Mouse (Mus musculus) 3134 (cell line): ENCODE measurements around the gene Morn3.
"Not testable (repeated sequence)": the region's sequence is repeated elsewhere in the genome, so short reads cannot be mapped to it uniquely, and the experiment has no call there.

Experiments used
- DNase-seq: peaks from one replicate; pipeline ENCODE4 v3.0.0-alpha.2; 2011; ENCODE audit warnings: low spot score; ENCODE audit not compliant: insufficient read length; ENCODE audit errors: extremely low read depth

The Morn3 gene

GRCm38 (mm10) chr5:123046916-123047315 lies at the start of gene Morn3:
Morn3 (minus strand) TSS chr5:123047016.
- no peak for DNase-seq

- DNase-seq, result no peak
Measured at GRCm38 (mm10) chr5:123096299-123096698, 49.5 kb upstream of the Morn3 start.

- no peak for DNase-seq
Measured at GRCm38 (mm10) chr5:123094238-123094991, 47.6 kb upstream of the Morn3 start.

GRCm38 (mm10) chr5:123093077-123093633 lies 46.3 kb upstream of the Morn3 start:
- no peak for DNase-seq

DNA sequence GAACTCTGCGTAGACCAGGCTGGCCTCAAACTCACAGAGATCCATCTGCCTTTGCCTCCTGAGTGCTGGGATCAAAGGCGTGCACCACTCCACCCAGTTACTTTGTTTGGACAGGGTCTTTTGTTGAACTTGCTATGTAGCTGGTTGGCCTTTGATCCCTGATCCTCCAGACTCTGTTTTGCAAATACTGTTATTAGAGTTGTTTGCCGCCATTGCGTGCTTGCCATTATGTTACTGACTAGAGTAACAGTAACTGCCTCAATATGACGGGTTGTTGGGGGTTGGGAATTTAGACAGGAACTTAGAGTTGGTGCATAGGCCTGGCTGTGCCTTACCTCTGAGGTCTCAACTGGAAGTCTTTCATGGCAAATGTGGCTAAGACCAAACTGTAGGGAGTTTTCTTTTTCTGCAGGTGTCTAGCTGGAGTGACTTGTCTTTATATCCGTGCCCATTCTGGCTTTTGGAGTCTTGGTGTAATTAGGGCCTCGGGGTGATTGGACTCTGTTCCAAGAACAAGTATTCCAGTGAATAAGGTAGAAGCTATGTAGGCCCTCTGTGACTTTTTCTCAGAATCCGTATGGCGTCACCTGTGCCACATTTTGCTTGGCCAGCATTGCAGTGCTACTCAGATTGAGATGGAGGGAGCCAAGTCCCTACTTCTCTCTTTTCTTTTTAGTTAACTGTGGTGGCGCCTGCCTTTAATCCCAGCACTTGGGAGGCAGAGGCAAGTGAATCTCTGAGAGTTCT lies 43.9 kb upstream of the Morn3 start:
- DNase-seq, result no peak

- no peak for DNase-seq
Measured at GRCm38 (mm10) chr5:123088784-123089183, 42.0 kb upstream of the Morn3 start.

DNA sequence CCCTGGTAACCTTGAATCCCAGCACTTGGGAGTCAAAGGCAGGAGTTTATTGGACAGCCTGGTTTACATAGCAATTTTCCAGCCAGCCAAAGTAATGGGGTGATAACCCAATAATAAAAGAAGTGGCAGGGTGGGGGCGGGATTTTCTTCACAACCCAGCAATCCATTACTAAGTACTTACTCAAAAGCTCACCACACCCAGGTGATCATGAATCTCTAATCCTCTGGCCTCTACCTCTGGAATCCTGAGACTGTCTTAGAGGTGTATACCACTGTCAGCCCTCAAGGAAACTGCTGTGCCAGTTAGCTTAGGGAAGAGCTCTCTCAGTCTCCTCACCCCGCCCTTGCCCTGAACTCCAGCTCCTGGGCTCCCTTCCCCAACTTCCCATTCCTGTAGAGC lies 39.7 kb upstream of the Morn3 start:
- DNase-seq, result no peak

DNA sequence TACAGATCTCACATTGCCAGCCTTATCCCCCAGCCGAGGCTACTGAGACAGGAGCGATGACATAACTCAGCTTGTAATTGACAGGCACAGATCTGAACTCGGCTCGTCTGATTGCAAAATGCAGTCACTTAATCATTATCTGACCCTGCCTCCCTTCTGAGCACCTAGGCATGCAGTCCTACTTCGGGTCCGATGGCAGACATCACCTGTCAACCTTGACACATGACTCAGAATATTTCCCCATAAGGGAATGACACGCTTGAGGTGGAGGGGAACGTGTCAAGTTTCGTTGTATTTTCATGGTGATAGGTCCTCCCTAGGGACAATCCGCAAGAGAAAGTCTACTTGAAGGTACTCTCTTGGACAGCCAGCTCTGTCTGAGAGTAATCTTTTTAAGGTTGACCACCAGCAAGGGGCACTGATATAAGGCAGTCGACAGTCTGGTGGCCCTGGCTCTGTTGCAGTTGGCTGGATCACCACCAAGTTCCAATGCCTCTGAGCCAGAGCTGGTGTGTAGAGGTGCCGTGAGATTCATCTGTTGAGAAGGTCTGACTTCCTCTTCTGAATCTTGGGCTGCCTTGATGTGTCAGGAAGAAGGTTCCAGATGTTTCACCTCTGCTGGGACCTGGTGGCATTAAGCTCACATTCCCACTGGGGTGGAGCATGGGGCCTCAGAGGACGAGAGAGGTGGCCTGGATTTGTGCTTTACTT lies 36.7 kb upstream of the Morn3 start:
- no peak for DNase-seq

DNA sequence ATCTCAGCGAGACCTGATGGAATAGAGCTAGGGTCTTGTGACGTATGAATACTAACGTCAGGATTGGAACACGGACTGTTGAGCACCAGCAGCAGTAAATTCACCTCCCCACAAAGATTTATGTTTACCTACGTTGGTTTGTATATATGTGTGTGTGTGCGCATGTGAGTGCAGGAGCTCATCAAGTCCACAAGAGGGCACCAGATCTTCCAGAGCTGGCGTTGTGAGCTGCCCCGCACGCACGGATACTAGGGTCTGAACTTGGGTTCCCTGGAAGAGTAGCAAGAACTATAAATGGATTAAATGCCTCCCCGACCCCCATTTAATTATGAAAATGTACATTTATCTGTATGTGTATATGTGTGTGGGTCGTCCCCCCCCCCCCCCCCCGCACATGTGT lies 33.7 kb upstream of the Morn3 start:
- no peak for DNase-seq

DNA sequence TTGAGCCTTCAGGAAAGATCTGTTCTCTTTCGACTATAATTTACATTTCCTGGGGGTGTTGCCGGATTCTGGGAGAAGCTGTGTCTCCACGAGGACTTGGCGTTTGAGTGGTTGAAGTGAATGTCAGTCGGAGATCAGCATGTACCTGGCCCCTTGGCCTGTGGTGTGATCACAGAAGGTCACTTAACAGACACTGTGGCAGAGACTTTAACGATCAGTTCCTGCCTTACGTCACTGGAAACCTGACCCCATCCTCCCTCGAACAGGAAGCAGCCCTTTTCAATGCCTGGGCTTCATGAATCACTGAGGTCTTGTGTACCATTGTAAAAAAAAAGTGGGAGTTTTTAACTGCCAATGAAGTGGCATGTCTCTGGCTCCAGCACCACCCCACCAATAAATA lies 33.2 kb upstream of the Morn3 start:
- no peak for DNase-seq

DNA sequence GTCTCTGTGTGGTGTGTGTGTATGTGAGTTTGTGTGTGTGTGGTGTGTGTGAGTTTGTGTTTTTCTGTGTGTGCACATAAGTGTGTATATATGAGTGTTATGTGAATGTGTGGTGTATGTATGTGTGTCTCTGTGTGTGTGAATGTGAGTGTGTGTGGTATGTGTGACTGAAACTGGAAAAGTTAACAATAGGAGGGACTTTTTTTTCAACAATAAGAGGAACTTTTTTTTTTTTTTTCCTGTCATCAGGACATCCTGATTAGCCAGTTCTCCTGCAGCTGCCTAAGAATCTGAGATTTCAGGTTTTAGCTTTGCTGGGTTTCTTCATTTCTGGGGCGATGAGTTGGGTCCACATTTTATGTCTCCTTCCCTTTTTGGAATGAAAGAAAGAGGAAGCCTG lies 32.8 kb upstream of the Morn3 start:
- DNase-seq, result no peak

DNA sequence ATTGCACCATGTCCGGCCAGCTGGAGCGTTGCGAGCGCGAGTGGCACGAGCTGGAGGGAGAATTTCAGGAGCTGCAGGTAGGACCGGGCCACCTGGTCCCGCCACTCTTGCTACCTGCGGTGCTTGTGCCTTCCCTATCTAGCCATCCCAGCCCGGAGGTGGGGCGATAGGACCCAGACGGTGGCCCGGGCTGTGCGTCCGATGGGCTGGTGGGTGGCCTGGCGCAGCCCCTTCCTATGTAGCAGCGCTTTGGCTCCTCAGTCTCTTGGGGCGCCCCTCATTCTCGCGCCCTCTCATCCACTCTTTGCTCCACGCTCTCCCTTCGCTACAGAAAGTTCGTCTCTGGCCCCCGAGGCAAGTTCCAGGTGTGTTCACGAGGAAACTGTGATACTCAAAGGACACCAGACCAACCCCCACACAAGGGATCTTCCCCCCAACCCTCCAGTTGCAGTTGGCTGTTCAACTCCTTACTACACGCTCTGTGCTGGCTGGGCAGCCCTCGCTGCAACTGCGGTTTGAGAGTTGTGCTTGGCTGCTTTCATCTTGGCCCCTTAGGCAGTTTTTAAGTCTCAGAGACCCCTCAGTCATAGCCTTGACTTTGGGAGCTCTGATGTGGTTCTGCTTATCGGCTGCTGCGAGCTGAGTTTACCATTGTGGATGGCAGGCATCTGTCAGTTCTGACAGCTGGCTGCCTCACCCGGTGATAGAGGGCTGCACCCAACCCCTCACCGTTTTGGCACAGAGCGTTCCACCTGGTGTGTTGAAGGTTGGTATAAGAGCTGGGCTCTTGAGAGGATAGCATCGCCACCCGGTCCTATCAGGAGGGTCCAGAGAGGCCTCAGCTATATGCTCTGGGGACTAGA lies 29.8 kb upstream of the Morn3 start:
- DNase-seq, result no peak

DNA sequence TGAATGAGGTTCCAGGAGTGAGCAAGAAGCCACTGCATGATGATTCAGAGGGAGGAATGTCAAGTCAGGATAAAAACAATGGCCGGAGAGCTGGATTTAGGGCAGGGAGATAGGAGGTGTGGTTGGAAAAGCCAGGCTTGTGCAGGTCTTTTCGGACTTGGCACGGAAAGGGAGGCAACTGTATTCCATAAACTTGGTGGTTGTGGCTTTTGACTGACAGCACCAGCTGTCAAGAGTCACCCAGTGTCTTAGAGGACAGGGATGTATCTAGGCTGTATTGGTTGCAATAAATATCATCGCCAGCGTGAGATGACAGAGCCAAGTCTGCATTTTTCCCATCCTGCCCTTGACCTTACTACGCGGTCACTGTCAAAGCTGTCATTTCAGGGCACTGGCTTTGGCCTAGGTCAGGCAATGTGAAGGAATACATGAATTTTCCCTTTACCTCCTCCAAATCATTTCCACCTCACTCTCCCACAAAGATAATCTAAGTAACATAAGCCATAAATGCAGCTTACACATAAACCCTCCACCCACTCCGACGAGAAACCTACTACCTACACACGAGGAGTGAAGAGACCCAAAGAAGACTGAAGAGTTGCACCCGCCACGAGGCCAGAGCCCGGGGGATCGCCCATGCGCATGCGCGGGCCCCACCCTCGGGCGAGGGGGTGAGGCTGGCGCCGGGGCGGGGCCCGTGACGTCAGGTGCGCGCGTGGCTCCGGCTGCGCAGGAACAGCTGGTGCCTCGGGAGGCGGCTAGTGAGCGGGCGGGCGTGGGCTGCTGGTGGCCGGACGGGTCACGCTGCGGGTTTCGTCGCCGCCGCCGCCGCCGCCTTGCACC lies 29.0 kb upstream of the Morn3 start:
- DNase-seq, result peak; percentile 93

DNA sequence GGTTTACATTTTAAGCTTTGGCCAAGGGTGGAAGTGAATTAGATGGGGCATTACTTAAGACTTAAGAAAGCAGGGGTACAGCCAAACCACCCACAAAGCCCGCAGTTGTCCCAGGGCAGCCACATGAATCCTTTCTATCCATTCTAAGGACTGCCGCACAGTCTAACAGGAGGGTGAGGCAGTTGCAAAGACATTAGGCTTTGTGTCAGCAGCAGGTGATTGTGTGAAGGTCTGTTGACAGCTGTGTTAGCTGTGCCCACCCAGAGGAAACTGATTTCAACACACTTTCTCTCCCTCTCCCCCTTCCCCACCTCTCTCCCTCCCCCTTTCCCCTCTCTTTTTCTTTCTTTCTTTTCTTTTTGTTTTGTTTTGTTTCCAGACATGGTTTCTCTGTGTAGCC lies 21.9 kb upstream of the Morn3 start:
- DNase-seq, result no peak

GRCm38 (mm10) chr5:123068115-123068514 lies 21.3 kb upstream of the Morn3 start, which contains the start of gene Tmem120b:
Tmem120b (plus strand) TSS chr5:123068415.
- no peak for DNase-seq

DNA sequence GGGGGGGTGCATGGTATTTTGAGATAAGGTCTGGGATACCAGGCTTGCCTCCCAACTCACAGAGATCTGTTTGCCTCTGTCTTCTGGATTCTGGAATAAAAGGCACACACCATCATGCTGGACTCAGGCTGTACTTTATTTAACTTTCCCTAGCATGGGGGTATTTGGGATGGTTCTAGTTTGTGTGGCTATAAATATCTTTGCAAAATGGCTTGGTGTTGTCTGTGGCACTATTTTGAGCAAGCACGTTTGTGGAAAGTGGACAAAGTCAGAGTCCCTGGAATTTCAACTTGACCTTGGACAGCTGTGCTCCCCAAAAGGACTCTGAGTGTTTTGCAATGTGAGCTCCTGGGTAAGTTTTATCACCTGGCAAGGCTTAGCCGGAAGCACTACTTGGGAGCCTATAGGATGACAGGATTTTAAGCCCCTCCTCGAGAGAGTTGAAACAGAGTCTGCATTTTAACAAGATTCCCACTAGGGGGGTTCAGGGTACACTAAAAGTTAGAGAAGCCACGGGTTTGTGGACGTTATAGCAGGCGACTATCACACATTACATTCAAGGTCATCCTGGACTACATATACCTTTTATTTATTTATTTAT lies 20.7 kb upstream of the Morn3 start:
- no peak for DNase-seq

DNA sequence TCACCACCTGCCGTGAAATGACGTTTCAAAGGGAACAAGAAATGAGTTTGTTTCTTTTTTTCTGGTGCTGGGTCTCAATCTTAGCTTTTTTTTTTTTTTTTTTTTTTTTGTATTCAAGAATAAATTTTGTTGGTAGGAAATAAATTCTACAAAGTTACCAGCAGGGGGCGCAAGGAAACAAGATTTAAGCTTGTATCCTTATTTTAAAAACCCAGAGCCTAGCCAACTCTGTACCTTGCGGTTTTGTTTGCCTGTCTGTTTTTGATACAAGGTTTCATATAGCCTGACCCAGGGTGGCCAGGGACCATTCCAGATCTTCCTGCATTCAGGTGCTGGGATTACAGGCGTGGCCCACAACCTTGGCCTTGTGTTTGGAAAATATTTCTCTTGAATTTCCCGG lies 17.4 kb upstream of the Morn3 start:
- DNase-seq, result peak; percentile 42

DNA sequence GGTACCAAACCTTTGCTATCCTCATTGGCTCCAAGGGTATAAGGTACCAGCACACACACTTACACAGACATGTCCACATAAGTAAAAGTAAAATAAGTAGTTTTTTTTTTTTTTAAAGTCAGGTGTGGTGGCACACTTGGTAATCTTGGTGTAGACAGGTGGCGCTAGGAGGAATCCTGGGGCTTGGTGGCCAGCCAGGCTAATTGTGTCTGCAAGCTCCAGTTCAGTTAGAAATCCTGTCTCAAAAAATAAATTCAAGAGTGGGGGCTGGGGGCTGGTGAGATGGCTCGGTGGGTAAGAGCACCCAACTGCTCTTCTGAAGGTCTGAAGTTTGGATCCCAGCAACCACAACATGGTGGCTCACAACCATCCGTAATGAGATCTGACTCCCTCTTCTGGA lies 16.3 kb upstream of the Morn3 start:
- no peak for DNase-seq

GRCm38 (mm10) chr5:123061402-123061749 lies 14.6 kb upstream of the Morn3 start:
- not testable (repeated sequence) for DNase-seq
